Mouse (Mus musculus) cortical plate, adult 2 months (tissue): Measurements from ENCODE around the gene Rpl23. TPM values are rescaled to one million over a fixed set of nuclear protein-coding genes. Genes with fewer than 3 reads are reported as not detected.

ENCODE experiments used
- H3K27ac ChIP-seq: fragments of 200-500 bp; 2 replicates; pipeline ENCODE4 v1.5.1; 2012; ENCODE audit warnings: low read length, control low read depth, inconsistent platforms; ENCODE audit not compliant: insufficient read depth
- H3K4me1 ChIP-seq: fragments of 200-500 bp; 2 replicates; pipeline ENCODE4 v1.6.1; 2011; ENCODE audit warnings: low read length; ENCODE audit not compliant: control insufficient read depth, insufficient read depth
- H3K4me3 ChIP-seq: fragments of 200-500 bp; 2 replicates; pipeline ENCODE4 v1.5.1; 2011; ENCODE audit warnings: mild to moderate bottlenecking, low read length, control low read depth; ENCODE audit not compliant: insufficient read depth
- CTCF ChIP-seq: fragments of 200-500 bp; IDR thresholded peaks from 2 replicates; pipeline ENCODE4 v1.5.1; 2011; ENCODE audit warnings: mild to moderate bottlenecking, control low read depth, low read length; ENCODE audit not compliant: insufficient read depth; ENCODE audit errors: extremely low read depth
- POLR2A ChIP-seq: fragments of 200-500 bp; IDR thresholded peaks from 2 replicates; pipeline ENCODE4 v1.6.1; 2011; ENCODE audit warnings: mild to moderate bottlenecking, low read length, control low read depth; ENCODE audit not compliant: insufficient read depth; ENCODE audit errors: extremely low read depth
- polyA plus RNA-seq: library from polyadenylated mRNA; depleted of rRNA; stranded (reverse); fragments of >200 nt; gene quantifications from 2 replicates; pipeline ENCODE4 v1.2.3, GENCODE M21; 2012

Rpl23 gene
- polyA plus RNA-seq, 1 experiment, result 287 TPM

GRCm38 (mm10) chr11:97802194-97802470 is 19.9 kb upstream of the Rpl23 start:
- no peak overlapping the region for H3K27ac ChIP-seq
- H3K4me3 ChIP-seq, result peak overlapping the region; percentile 99
- peaks cover 17% of the 10 kb centered on the region for H3K4me1 ChIP-seq
- TF ChIP-seq POLR2A, result no peak

- no peak for TF ChIP-seq POLR2A
- peak; percentile 27 for TF ChIP-seq CTCF
- Histone ChIP-seq H3K4me3 (peak overlapping the region; percentile 99), H3K4me1 (peaks cover 17% of the 10 kb centered on the region), H3K27ac (no peak overlapping the region)
Observed at GRCm38 (mm10) chr11:97801409-97802193, 19.4 kb upstream of the Rpl23 start.

GRCm38 (mm10) chr11:97800691-97801408 is 18.6 kb upstream of the Rpl23 start:
- peak overlapping the region; percentile 97 for H3K27ac ChIP-seq
- no peak for TF ChIP-seq POLR2A
- no peak for TF ChIP-seq CTCF
- H3K4me1 ChIP-seq, result peaks cover 12% of the 10 kb centered on the region
- peak overlapping the region; percentile 99 for H3K4me3 ChIP-seq

- Histone ChIP-seq H3K4me1 (peaks cover 11% of the 10 kb centered on the region), H3K4me3 (peak overlapping the region; percentile 99), H3K27ac (peak overlapping the region; percentile 99)
- TF ChIP-seq CTCF (no peak), POLR2A (no peak; the same call in 1 of the 2 replicates)
Observed at GRCm38 (mm10) chr11:97799994-97800690, 17.9 kb upstream of the Rpl23 start.

GRCm38 (mm10) chr11:97799146-97799993 is 17.1 kb upstream of the Rpl23 start:
- TF ChIP-seq POLR2A (peak; percentile 84), CTCF (no peak)
- Histone ChIP-seq H3K27ac (peak overlapping the region; percentile 99), H3K4me1 (peaks cover 6% of the 10 kb centered on the region; the same call in 1 of the 2 replicates), H3K4me3 (peak overlapping the region; percentile 99)

GRCm38 (mm10) chr11:97798782-97799145 is 16.5 kb upstream of the Rpl23 start, which contains the start of gene Lasp1:
Lasp1 (plus strand) TSS chr11:97799000.
- Histone ChIP-seq H3K4me1 (peaks cover 5% of the 10 kb centered on the region; the same call in 1 of the 2 replicates), H3K4me3 (peak within 1 kb of the TSS; percentile 99), H3K27ac (peak within 1 kb of the TSS; percentile 99)
- TF ChIP-seq POLR2A, result no peak
- TF ChIP-seq CTCF, result no peak

- Histone ChIP-seq H3K4me1 (peaks cover 4% of the 10 kb centered on the region; the same call in 1 of the 2 replicates), H3K27ac (no peak overlapping the region), H3K4me3 (peak overlapping the region; percentile 99; the same call in 1 of the 2 replicates)
- TF ChIP-seq CTCF, result no peak
- no peak for TF ChIP-seq POLR2A
Observed at GRCm38 (mm10) chr11:97798083-97798435, 15.8 kb upstream of the Rpl23 start.

- no peak overlapping the region for H3K4me3 ChIP-seq
- no peak for TF ChIP-seq POLR2A
- TF ChIP-seq CTCF, result no peak
- H3K27ac ChIP-seq, result no peak overlapping the region
- H3K4me1 ChIP-seq, result peaks cover 4% of the 10 kb centered on the region; the same call in 1 of the 2 replicates
Observed at GRCm38 (mm10) chr11:97797369-97798082, 15.3 kb upstream of the Rpl23 start.
